ENCODE assay signal across 19 mouse cellular contexts in the genomic region with DNA sequence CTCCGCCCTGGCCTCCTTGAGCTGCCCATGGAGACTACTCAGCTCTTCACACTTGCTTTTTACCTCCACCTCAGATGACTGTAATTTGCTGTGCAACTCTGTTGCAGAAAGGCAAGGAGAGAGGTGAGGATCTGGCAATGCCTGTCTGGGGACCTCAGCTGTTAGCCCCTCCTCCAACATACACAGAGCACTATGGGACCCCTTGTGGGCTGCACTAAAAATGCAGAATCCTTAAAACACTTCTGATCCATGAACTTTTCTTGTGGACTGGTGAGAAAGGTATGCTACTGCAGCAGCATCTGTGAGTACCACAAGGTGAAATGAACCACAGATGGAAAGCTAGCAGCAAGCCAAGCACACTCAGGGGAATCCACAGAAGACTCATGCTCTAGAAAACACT. TPM values are rescaled to one million over a fixed set of nuclear protein-coding genes. Genes with fewer than 3 reads are reported as not detected.
A peak's percentile ranks its signal among the peaks of the same experiment; 100 is the strongest.
DNase-seq lines count a peak whose midpoint lies in the region; ATAC-seq and TF ChIP-seq lines count a peak whose summit lies in the region.
"Had no signal": no experiment of that assay in that cellular context is flagged by ENCODE, and none has a peak within 500 bp of the region (broad histone marks: within the 10 kb centered on the region; RNA-seq: fewer than 3 reads in every experiment).

No protein-coding gene starts in this region.

- 0 out of 2 replicates have a peak, but pooled peaks have one; percentile 27 for ATAC-seq in forebrain, embryonic 13.5 days
- peak; percentile 26; the same call in 1 of the 2 replicates for ATAC-seq in limb, embryonic 13.5 days (ENCODE audit: low FRiP score, low read depth)
- ATAC-seq: inflammation-experienced regulatory T-cells, adult 6 months; midbrain, embryonic 13.5 days had no signal

- H3K27ac ChIP-seq in forebrain, embryonic 13.5 days: no peak overlapping the region
- H3K27ac ChIP-seq in forebrain, embryonic 10.5 days: no peak overlapping the region
- H3K27ac ChIP-seq in limb, embryonic 13.5 days: no peak overlapping the region
- no peak overlapping the region for H3K27ac ChIP-seq in limb, embryonic 10.5 days
- H3K27ac ChIP-seq in testis, adult 2 months (ENCODE audit: control insufficient read depth, insufficient read depth, low read depth, low read length): no peak overlapping the region
- H3K27ac ChIP-seq: embryonic facial prominence, embryonic 15.5 days; gastrocnemius, adult 2 months; hindbrain, embryonic 10.5 days; limb, embryonic 12.5 days; midbrain, embryonic 13.5 days; stomach, embryonic 15.5 days had no signal

- no peaks in the 10 kb centered on the region for H3K4me1 ChIP-seq in forebrain, embryonic 13.5 days
- H3K4me1 ChIP-seq in forebrain, embryonic 10.5 days: no peaks in the 10 kb centered on the region
- H3K4me1 ChIP-seq in limb, embryonic 13.5 days: no peaks in the 10 kb centered on the region
- no peaks in the 10 kb centered on the region for H3K4me1 ChIP-seq in limb, embryonic 10.5 days
- H3K4me1 ChIP-seq in testis, adult 2 months (ENCODE audit: control insufficient read depth, insufficient read depth, low read length): no peaks in the 10 kb centered on the region
- H3K4me1 ChIP-seq: embryonic facial prominence, embryonic 15.5 days; hindbrain, embryonic 10.5 days; limb, embryonic 12.5 days; midbrain, embryonic 13.5 days; stomach, embryonic 15.5 days had no signal

- intact Hi-C loops in heart, postnatal 36 days (cut with DNase I): no loop called here

- no peak overlapping the region for H3K9ac ChIP-seq in forebrain, embryonic 13.5 days
- H3K9ac ChIP-seq in limb, embryonic 13.5 days: no peak overlapping the region
- H3K9ac ChIP-seq: embryonic facial prominence, embryonic 15.5 days; limb, embryonic 12.5 days; midbrain, embryonic 13.5 days; stomach, embryonic 15.5 days had no signal

- H3K36me3 ChIP-seq in forebrain, embryonic 13.5 days (ENCODE audit: poor library complexity, severe bottlenecking): peaks cover 76% of the 10 kb centered on the region
- H3K36me3 ChIP-seq in forebrain, embryonic 10.5 days (replicated peaks): peaks cover 98% of the 10 kb centered on the region
- H3K36me3 ChIP-seq in limb, embryonic 13.5 days: peaks cover 90% of the 10 kb centered on the region
- peaks cover 99% of the 10 kb centered on the region for H3K36me3 ChIP-seq in limb, embryonic 10.5 days
- H3K36me3 ChIP-seq in testis, adult 2 months (ENCODE audit: control insufficient read depth, insufficient read depth, low read length): peaks cover 3% of the 10 kb centered on the region

- H3K4me2 ChIP-seq in forebrain, embryonic 13.5 days: no peak overlapping the region
- H3K4me2 ChIP-seq in limb, embryonic 13.5 days (replicated peaks): no peak overlapping the region
- H3K4me2 ChIP-seq: embryonic facial prominence, embryonic 15.5 days; limb, embryonic 12.5 days; midbrain, embryonic 13.5 days; stomach, embryonic 15.5 days had no signal

- no peak for TF ChIP-seq CTCF in testis, adult 2 months (IDR thresholded peaks at IDR 0.05; ENCODE audit: control insufficient read depth, insufficient read depth, insufficient replicate concordance, low read depth, low read length)

- 100% methylated on average over 1 of the region's 1 CpGs for WGBS in forebrain, embryonic 13.5 days
- 95% methylated on average over 1 of the region's 1 CpGs for WGBS in forebrain, embryonic 10.5 days
- WGBS in limb, embryonic 13.5 days: 94% methylated on average over 1 of the region's 1 CpGs
- 96% methylated on average over 1 of the region's 1 CpGs for WGBS in limb, embryonic 10.5 days

- no peaks in the 10 kb centered on the region for H3K9me3 ChIP-seq in forebrain, embryonic 13.5 days (replicated peaks)
- H3K9me3 ChIP-seq in forebrain, embryonic 10.5 days: peaks cover 10% of the 10 kb centered on the region
- H3K9me3 ChIP-seq in limb, embryonic 13.5 days: 0 out of 2 replicates have a peak, but pooled peaks cover 3% of the 10 kb centered on the region
- H3K9me3 ChIP-seq in limb, embryonic 10.5 days (replicated peaks): no peaks in the 10 kb centered on the region
- H3K9me3 ChIP-seq: embryonic facial prominence, embryonic 15.5 days; stomach, embryonic 15.5 days had no signal

- H3K4me3 ChIP-seq in forebrain, embryonic 13.5 days: no peak overlapping the region
- no peak overlapping the region for H3K4me3 ChIP-seq in forebrain, embryonic 10.5 days
- H3K4me3 ChIP-seq in limb, embryonic 13.5 days: no peak overlapping the region
- H3K4me3 ChIP-seq in limb, embryonic 10.5 days: no peak overlapping the region
- H3K4me3 ChIP-seq in testis, adult 2 months (ENCODE audit: control insufficient read depth, low read depth, low read length): peak overlapping the region; percentile 48
- H3K4me3 ChIP-seq: embryonic facial prominence, embryonic 15.5 days; gastrocnemius, adult 2 months; hindbrain, embryonic 10.5 days; limb, embryonic 12.5 days; midbrain, embryonic 13.5 days; stomach, embryonic 15.5 days had no signal

- no peak for TF ChIP-seq POLR2A in testis, adult 2 months (IDR thresholded peaks at IDR 0.05; ENCODE audit: control insufficient read depth, low read depth, low read length)

- no peak for DNase-seq in forebrain, embryonic 10.5 days (ENCODE audit: extremely low spot score, low spot score)
- no peak for DNase-seq in limb, embryonic 10.5 days (ENCODE audit: low spot score)
- DNase-seq in testis, postnatal 14 days (ENCODE audit: low spot score): no peak
- no peak for DNase-seq in heart, adult 18-20 months
- no peak for DNase-seq in heart, postnatal 36 days
- DNase-seq: adrenal gland, postnatal 25 days; cerebellum, postnatal 10 days; embryo, embryonic 11 days; gastrocnemius, adult 2 months; thymus, postnatal 25 days had no signal

- no peaks in the 10 kb centered on the region for H3K27me3 ChIP-seq in forebrain, embryonic 13.5 days
- H3K27me3 ChIP-seq in forebrain, embryonic 10.5 days (ENCODE audit: poor library complexity, severe bottlenecking): no peaks in the 10 kb centered on the region
- no peaks in the 10 kb centered on the region for H3K27me3 ChIP-seq in limb, embryonic 13.5 days
- H3K27me3 ChIP-seq in limb, embryonic 10.5 days (ENCODE audit: low read depth, poor library complexity, severe bottlenecking): no peaks in the 10 kb centered on the region
- no peaks in the 10 kb centered on the region for H3K27me3 ChIP-seq in testis, adult 2 months (ENCODE audit: control insufficient read depth, insufficient read depth, low read length)
- H3K27me3 ChIP-seq: embryonic facial prominence, embryonic 15.5 days; limb, embryonic 12.5 days; midbrain, embryonic 13.5 days; stomach, embryonic 15.5 days had no signal

RNA-seq across cellular contexts. Expression of gene Rrbp1, which starts 47.7 kb away (rescaled TPM):
- polyA plus RNA-seq in forebrain, embryonic 13.5 days (2015; fragmentation: Nextera tagmentation; extraction: Ambion mirVana): 23.9 and 27.7 TPM in 2 replicates
- polyA plus RNA-seq in forebrain, embryonic 10.5 days (2016; fragmentation: Nextera tagmentation; extraction: Ambion mirVana): 44.6 and 47.5 TPM in 2 replicates
- 132 and 133 TPM in 2 replicates for polyA plus RNA-seq in limb, embryonic 13.5 days (2015; fragmentation: Nextera tagmentation; extraction: Ambion mirVana)
- polyA plus RNA-seq in limb, embryonic 10.5 days (2016; fragmentation: Nextera tagmentation; extraction: Ambion mirVana): 52.7 and 63.9 TPM in 2 replicates
- polyA plus RNA-seq in testis, adult 2 months (2012; rRNA removed): 106 and 107 TPM in 2 replicates
- 100 to 1,000 TPM in 1 of 2 experiments, 10 to 100 TPM in 1; 96.6 to 106 TPM for total RNA-seq in heart, adult 18-20 months (2021)
- 100 to 1,000 TPM; 101 to 113 TPM for total RNA-seq in heart, postnatal 36 days (2021)

RNA-seq across cellular contexts. Expression of gene Dstn, which starts 48.2 kb away (rescaled TPM):
- 406 and 414 TPM in 2 replicates for polyA plus RNA-seq in forebrain, embryonic 13.5 days (2015; fragmentation: Nextera tagmentation; extraction: Ambion mirVana)
- 275 and 290 TPM in 2 replicates for polyA plus RNA-seq in forebrain, embryonic 10.5 days (2016; fragmentation: Nextera tagmentation; extraction: Ambion mirVana)
- polyA plus RNA-seq in limb, embryonic 13.5 days (2015; fragmentation: Nextera tagmentation; extraction: Ambion mirVana): 339 and 342 TPM in 2 replicates
- 289 and 311 TPM in 2 replicates for polyA plus RNA-seq in limb, embryonic 10.5 days (2016; fragmentation: Nextera tagmentation; extraction: Ambion mirVana)
- 11.8 and 12.4 TPM in 2 replicates for polyA plus RNA-seq in testis, adult 2 months (2012; rRNA removed)
- total RNA-seq in heart, adult 18-20 months (2021): 100 to 1,000 TPM; 164 to 168 TPM
- total RNA-seq in heart, postnatal 36 days (2021): 100 to 1,000 TPM; 196 to 202 TPM

Comparison
In these comparisons a context has a peak if more than half of its experiments do, and no peak if none do; other contexts are left out.
1. RNA of gene Dstn, which starts 48.2 kb away (polyA plus RNA-seq): 406 to 414 TPM in forebrain, embryonic 13.5 days, 339 to 342 TPM in limb, embryonic 13.5 days, 289 to 311 TPM in limb, embryonic 10.5 days and 275 to 290 TPM in forebrain, embryonic 10.5 days; 11.8 to 12.4 TPM in testis, adult 2 months; every median in the first group is over 10 times any median in the second.